Mouse (Mus musculus) B cell, adult 2 months (primary cell): ENCODE data around the gene Serpinh1.
A peak's percentile ranks its signal among the peaks of the same experiment; 100 is the strongest.

Experiments used
- DNase-seq, 2 experiments: peaks; one replicate each; pipeline ENCODE4 v3.0.0; 2022

Serpinh1 gene

DNA sequence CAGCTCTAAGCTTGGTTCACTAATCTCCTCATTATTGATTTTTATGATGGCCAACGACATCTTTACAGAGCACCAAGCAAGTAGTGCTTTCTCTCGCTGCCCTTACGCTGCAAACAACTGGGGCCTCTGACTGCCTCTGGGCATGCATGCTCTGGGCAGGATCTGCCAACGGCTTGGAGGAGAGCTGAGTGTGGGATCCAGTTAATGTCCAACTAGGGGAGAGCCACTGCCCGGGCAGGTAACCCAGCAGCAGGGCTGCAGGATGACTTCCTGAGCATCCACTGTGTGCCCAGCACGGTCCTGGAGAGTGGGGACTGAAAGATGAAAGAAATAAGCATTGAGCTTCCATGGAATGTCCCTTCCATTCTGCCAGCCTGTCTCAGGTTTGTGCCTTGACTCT is 13.7 kb upstream of the Serpinh1 start:
- DNase-seq: no peak

DNA sequence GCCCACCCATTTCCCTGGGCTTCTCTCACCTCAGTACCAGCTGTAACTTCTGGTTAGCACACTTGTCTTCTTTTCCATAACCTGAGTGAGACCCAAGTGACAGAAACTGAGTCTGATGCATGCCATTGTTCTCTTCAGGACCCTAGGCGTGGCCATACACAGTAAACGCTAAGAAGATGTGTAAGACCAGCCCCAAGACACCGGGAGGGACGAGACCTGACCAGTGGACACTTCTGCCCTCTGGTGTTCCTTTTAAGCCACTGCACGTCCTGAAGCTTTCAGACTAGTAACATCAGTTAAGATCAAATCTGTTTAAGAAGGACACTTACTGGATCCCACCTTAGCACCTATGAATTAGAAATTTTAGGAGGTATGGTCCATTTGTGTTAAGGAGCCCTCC is 12.0 kb upstream of the Serpinh1 start:
- peak; percentile 26 for DNase-seq

GRCm38 (mm10) chr7:99362137-99362536 is 9.1 kb upstream of the Serpinh1 start:
- no peak for DNase-seq

DNA sequence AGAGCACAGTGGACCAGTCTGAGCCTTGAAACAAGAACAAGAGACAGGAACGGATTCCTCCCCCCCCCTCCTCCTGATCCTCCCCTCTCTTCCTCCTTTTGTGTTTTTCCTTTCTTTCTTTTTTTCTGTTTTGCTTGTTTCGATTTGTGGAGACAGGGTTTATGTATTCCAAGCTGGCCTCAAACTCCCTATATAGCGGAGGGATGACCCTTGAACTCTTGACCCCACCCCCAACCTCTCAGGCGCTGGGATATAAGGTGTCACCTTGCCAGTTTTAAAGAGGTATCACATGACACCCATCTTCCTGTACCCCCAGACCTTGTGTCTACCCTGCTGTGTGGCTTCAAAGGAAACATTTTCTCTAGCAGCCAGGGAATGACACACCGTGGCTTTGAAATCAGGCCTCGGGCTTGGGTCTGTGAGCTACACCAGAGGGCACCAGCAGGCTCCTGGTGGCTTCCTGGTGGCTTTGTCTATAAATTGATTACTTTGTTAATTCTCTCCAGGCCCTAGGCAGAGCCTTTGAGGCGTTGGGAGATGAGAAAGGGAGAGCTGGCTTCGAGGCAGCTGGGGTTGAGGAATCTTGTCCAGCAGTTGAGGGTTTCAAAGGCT is 7.9 kb upstream of the Serpinh1 start:
- DNase-seq: no peak

GRCm38 (mm10) chr7:99360021-99360802 is 7.2 kb upstream of the Serpinh1 start:
- no peak for DNase-seq

DNA sequence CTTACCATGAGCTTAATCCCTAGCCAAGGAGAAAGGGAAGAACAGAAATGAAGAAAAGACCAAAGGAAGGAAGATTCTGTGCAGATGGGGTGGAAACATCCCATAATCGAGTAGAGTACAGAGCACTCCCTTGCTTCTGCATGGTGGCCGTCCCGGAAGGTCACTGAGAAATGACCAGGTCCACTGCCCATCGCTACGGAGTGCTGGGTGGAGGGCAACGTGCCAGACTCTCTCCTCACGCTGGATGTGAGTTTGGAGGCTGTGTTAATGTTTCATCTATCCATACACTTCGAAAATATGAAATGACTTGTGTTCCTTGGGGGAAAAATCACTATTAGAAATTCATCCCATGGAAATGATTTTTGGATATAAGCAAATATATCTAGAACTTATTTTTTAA is 5.3 kb upstream of the Serpinh1 start:
- no peak for DNase-seq

- no peak for DNase-seq
Measured at GRCm38 (mm10) chr7:99357201-99357600, 4.2 kb upstream of the Serpinh1 start.

DNA sequence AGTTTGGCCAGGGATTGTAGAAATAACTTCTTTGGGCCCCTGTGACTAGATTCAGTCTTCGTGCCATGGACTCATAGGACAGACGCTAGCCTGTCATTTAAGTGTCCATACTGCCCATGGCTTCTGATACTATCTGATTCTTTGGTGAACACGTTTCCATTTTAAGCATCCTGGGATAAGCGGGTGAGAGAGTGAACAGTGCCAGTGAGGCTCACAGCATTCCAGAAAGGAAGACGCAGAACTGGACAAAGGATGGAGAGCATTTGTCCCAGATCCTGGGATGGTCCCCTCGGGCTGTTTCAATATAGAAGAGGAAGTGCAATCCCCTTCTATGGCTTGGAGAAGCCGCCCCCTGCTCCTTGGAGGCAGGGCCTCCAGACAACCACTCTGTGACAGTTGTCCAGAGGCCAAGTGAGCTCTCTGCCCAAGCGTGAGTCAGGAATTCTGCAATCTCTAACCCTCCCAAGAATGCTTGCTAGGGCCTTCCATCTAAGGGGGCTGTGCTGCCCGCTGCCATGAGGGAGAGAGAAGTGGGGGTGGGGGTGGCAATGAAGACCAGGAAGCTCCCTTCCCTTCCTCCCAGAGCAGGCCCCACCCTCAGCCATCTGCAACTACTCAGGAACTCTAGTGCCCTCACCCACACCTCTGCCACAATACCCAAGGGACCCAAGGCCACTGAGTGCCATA is 3.3 kb upstream of the Serpinh1 start:
- no peak for DNase-seq

DNA sequence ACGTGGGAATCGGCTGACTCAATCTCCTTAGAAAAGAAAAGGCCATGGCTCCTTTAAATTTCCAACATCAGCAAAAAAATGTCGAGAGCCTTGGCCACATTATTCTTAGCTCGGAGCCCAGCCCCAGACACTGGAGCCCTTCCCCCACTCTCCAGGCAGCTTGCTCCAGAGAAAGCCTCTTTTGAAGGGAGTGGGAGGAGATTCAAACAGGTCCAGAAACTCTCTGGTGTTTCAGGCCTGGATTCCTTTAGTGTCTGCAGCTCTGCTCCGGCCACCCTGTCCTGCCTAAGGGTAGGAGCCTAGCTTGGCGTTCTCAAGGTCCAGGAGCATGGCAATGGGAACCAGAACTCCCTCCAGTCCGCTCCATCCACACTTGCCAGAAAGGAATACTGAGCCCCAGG is 2.7 kb upstream of the Serpinh1 start:
- no peak for DNase-seq

GRCm38 (mm10) chr7:99351802-99352517 is 1.1 kb downstream of the Serpinh1 start:
- DNase-seq: no peak

GRCm38 (mm10) chr7:99351104-99351801 is 1.8 kb downstream of the Serpinh1 start:
- DNase-seq: no peak

DNA sequence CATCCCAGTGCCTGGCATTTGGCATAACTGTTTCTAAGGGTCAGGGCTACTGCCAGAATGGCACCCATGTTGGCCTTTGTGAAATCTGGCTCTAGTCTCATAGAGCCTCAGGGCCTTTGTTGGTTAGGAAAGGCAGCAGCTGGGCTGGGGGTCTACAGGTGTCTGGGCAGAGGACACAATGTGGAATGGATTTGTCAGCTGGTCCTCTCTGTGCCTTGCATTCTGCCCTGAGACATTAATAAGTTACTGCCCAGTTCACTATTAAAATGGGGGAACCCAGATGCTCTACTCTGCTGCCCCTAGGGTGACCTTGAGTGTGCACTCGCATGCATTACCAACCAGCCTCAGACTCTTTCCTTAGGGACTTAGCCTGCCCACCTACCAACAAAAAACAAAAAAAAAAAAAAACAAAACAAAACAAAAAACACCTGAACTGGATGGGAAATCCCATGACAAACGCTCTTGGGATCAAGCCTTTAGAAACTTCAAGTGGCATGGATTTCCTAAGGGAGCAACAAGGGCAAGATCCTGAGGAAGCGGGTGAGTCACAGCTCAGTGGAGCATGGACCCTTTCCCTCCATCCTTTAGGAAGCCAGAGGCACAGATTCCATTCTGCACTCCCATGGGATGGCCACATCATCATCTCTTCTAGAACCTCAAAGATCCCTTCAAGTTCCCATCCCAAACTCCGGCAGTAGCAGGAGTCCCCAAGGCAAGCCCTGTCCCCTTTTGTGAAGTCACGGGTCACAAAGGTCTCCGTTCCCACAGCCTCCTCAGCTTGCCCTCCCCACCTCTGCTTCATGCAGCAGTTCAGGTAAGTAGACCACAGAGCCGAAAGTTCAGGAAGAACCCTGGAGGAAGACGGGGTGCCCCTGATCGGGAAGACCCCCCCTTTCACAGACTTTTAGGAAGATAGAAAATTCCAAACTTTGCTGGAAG is 3.0 kb downstream of the Serpinh1 start:
- no peak for DNase-seq

GRCm38 (mm10) chr7:99348883-99349282 is 4.2 kb downstream of the Serpinh1 start:
- no peak for DNase-seq

DNA sequence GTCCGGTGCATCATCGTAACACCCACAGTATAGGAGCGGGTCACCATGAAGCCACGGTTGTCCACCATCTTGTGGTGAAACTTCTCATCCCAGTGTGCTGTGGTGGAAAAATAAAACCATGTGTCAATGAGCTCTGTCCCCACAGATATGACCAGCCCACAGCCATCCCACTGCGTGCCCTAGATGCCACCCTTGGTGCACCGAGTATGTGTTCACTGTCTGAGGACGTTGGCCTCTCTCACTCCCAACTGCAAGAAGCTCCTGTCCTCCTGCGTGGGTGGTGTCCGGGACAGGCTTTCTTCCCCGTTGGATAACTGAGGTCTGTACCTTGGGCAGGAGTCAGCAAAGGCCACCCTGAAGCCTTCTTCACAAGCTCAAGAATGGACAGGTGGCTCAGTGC is 5.8 kb downstream of the Serpinh1 start:
- no peak for DNase-seq

DNA sequence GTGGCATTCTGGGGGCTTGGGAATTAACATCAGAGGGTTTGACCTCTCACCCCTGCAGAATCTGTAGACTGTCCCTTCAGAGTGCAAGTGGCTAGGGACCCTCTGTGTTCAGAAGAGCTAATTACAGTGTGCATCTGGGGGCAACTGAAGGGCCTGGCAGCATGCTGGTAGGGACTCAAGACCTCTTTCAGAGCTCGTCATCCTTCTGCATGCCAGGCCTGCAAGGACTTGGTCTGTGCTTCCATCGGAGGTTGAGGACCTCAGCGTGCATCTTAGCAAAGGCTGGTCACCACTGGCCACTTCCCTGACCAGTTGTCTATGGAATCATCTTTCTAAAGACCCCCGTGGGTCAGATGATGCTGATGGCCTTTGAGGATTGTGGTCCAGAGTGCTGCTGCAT is 9.5 kb downstream of the Serpinh1 start:
- DNase-seq: no peak

GRCm38 (mm10) chr7:99340736-99341135 is 12.3 kb downstream of the Serpinh1 start:
- DNase-seq: no peak

- peak; percentile 58 to 59 for DNase-seq
Measured at GRCm38 (mm10) chr7:99332774-99333480, 20.1 kb downstream of the Serpinh1 start.

GRCm38 (mm10) chr7:99330012-99330411 is 23.0 kb downstream of the Serpinh1 start:
- DNase-seq: no peak

- no peak for DNase-seq
Measured at GRCm38 (mm10) chr7:99328847-99329246, 24.2 kb downstream of the Serpinh1 start.

- no peak for DNase-seq
Measured at GRCm38 (mm10) chr7:99326128-99326527, 26.9 kb downstream of the Serpinh1 start.

- no peak for DNase-seq
Measured at GRCm38 (mm10) chr7:99324810-99325209, 28.2 kb downstream of the Serpinh1 start.
